Mouse (Mus musculus) intestine, embryonic 15.5 days (tissue): ENCODE measurements around the gene Ero1lb. TPM values are rescaled to one million over a fixed set of nuclear protein-coding genes. Genes with fewer than 3 reads are reported as not detected.

ENCODE experiments used
- ATAC-seq: fragments of 200-750 bp; cut with Nextera tagmentation; 2 replicates; pipeline ENCODE4 v1.8.0; 2017; ENCODE audit warnings: moderate TSS enrichment, moderate library complexity
- H3K27ac ChIP-seq: fragments of 300-500 bp; sonication (generic); 2 replicates; pipeline ENCODE4 v1.5.1; 2015; ENCODE audit warnings: mild to moderate bottlenecking, inconsistent platforms
- H3K27me3 ChIP-seq: fragments of 300-500 bp; sonication (generic); replicated peaks from 2 replicates; pipeline ENCODE4 v1.6.1; 2015; ENCODE audit warnings: inconsistent platforms
- H3K36me3 ChIP-seq: fragments of 300-500 bp; sonication (generic); 2 replicates; pipeline ENCODE4 v1.6.1; 2015; ENCODE audit warnings: inconsistent platforms
- H3K4me1 ChIP-seq: fragments of 300-500 bp; sonication (generic); replicated peaks from 2 replicates; pipeline ENCODE4 v1.6.1; 2015; ENCODE audit warnings: inconsistent platforms
- H3K4me2 ChIP-seq: fragments of 300-500 bp; sonication (generic); replicated peaks from 2 replicates; pipeline ENCODE4 v1.6.1; 2015; ENCODE audit warnings: mild to moderate bottlenecking, inconsistent platforms
- H3K4me3 ChIP-seq: fragments of 300-500 bp; sonication (generic); replicated peaks from 2 replicates; pipeline ENCODE4 v1.5.1; 2015; ENCODE audit warnings: inconsistent platforms
- H3K9ac ChIP-seq: fragments of 300-500 bp; sonication (generic); 2 replicates; pipeline ENCODE4 v1.6.1; 2015; ENCODE audit warnings: inconsistent platforms
- H3K9me3 ChIP-seq: fragments of 300-500 bp; sonication (generic); 2 replicates; pipeline ENCODE4 v1.6.1; 2016; ENCODE audit warnings: inconsistent platforms
- WGBS: fragments of 180-500 bp; shearing (Covaris S2); methylation state at CpG from one replicate; pipeline ENCODE4 v1.1.7; 2015; 5-methylcytosine and 5-hydroxymethylcytosine counted together
- polyA plus RNA-seq: library from polyadenylated mRNA; unstranded; fragments of >200 nt; fragmentation: Nextera tagmentation; extraction: Ambion mirVana; gene quantifications from 2 replicates; pipeline ENCODE4 v1.2.1, GENCODE M21; 2015

Gene Ero1lb
- polyA plus RNA-seq: 8.4 and 13.4 TPM in 2 replicates

GRCm38 (mm10) chr13:12565621-12566390, at the start of gene Ero1lb:
Ero1lb (plus strand) TSS chr13:12565874.
- Histone ChIP-seq H3K27ac (no peak within 1 kb of the TSS), H3K4me2 (peak within 1 kb of the TSS; percentile 91), H3K4me3 (peak within 1 kb of the TSS; percentile 79), H3K9ac (peak within 1 kb of the TSS; percentile 75), H3K36me3 (no peaks in the 10 kb centered on the region), H3K27me3 (no peaks in the 10 kb centered on the region), H3K9me3 (no peaks in the 10 kb centered on the region), H3K4me1 (0 out of 2 replicates have a peak, but pooled peaks cover 6% of the 10 kb centered on the region)
- under 1% methylated on average over 73 of the region's 73 CpGs for WGBS
- ATAC-seq: peak; percentile 99

- Histone ChIP-seq H3K36me3 (no peaks in the 10 kb centered on the region), H3K27ac (no peak overlapping the region), H3K9ac (0 out of 2 replicates have a peak overlapping the region, but pooled peaks have one; percentile 11), H3K27me3 (no peaks in the 10 kb centered on the region), H3K4me2 (peak overlapping the region; percentile 85), H3K4me3 (peak overlapping the region; percentile 46), H3K4me1 (no peaks in the 10 kb centered on the region), H3K9me3 (no peaks in the 10 kb centered on the region)
- WGBS: 4% methylated on average over 18 of the region's 18 CpGs
- ATAC-seq: peak; percentile 60
These were observed 46.3 kb upstream of the Ero1lb start for GRCm38 (mm10) chr13:12519371-12519770.

GRCm38 (mm10) chr13:12519955-12520584, 45.6 kb upstream of the Ero1lb start, which contains the start of gene Edaradd:
Edaradd (minus strand) TSS chr13:12520438.
- peak within 1 kb of the TSS; percentile 85 for H3K4me2 ChIP-seq
- no peaks in the 10 kb centered on the region for H3K36me3 ChIP-seq
- under 1% methylated on average over 35 of the region's 35 CpGs for WGBS
- H3K9ac ChIP-seq: peak within 1 kb of the TSS; percentile 48
- no peak within 1 kb of the TSS for H3K27ac ChIP-seq
- H3K9me3 ChIP-seq: no peaks in the 10 kb centered on the region
- H3K4me3 ChIP-seq: peak within 1 kb of the TSS; percentile 46
- no peaks in the 10 kb centered on the region for H3K27me3 ChIP-seq
- peak; percentile 89 for ATAC-seq
- H3K4me1 ChIP-seq: no peaks in the 10 kb centered on the region

- Histone ChIP-seq H3K36me3 (no peaks in the 10 kb centered on the region), H3K4me2 (no peak overlapping the region)
These were observed 43.3 kb upstream of the Ero1lb start for GRCm38 (mm10) chr13:12522346-12522745.

DNA sequence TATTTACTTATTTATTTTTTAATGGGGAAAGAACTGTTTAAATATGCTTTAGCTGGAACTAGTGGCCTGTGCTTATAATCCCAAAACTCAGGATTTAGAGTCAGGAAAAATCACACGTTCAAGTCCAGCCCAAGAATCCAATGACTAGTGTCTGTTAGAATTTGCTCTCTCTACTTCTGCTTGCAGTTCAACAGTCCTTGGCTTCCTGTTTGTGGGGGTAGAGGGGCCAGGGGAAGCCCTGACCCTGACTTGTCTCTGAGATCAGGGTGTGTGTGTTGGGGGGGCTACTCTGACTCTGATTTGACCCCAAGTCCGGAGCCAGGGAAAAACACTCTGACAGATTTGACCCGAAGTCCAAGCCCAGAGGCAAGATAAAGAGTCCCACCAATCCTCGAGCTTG, 40.0 kb upstream of the Ero1lb start:
- Histone ChIP-seq H3K9ac (no peak overlapping the region), H3K27me3 (no peaks in the 10 kb centered on the region), H3K36me3 (no peaks in the 10 kb centered on the region), H3K9me3 (no peaks in the 10 kb centered on the region), H3K4me2 (no peak overlapping the region), H3K4me3 (no peak overlapping the region), H3K4me1 (no peaks in the 10 kb centered on the region), H3K27ac (no peak overlapping the region)
- ATAC-seq: no peak
- 88% methylated on average over 4 of the region's 4 CpGs for WGBS

More at GRCm38 (mm10) chr13:12522346-12522745, 43.3 kb upstream of the Ero1lb start:
- H3K4me3 ChIP-seq: no peak overlapping the region
- ATAC-seq: no peak
- H3K9ac ChIP-seq: no peak overlapping the region
- H3K4me1 ChIP-seq: no peaks in the 10 kb centered on the region
- H3K27ac ChIP-seq: no peak overlapping the region
- H3K27me3 ChIP-seq: no peaks in the 10 kb centered on the region
- no peaks in the 10 kb centered on the region for H3K9me3 ChIP-seq

DNA sequence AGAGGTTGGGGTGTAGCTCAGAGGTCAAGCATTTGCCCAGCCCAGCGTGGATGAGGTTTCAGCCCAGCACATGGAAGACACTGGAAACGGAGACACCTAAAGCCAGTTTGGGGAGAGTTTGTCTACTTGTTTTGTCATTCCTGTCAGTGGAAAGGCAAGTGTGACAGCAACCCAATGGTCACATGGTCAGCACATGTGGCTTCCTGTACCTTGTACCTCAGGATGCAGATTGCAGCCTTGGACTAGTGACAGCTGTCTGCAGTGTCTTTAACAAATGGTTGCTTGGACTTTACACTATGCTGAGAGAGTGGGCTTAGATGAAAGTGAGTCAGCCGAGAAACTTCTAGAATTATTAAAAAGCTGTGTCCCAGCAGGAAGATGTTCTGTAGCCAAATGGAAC, 31.0 kb upstream of the Ero1lb start:
- H3K4me3 ChIP-seq: no peak overlapping the region
- WGBS: 71% methylated on average over 3 of the region's 3 CpGs
- H3K4me1 ChIP-seq: no peaks in the 10 kb centered on the region
- no peak overlapping the region for H3K27ac ChIP-seq
- H3K9me3 ChIP-seq: no peaks in the 10 kb centered on the region
- no peak for ATAC-seq
- no peaks in the 10 kb centered on the region for H3K36me3 ChIP-seq
- no peak overlapping the region for H3K9ac ChIP-seq
- H3K4me2 ChIP-seq: no peak overlapping the region
- no peaks in the 10 kb centered on the region for H3K27me3 ChIP-seq

DNA sequence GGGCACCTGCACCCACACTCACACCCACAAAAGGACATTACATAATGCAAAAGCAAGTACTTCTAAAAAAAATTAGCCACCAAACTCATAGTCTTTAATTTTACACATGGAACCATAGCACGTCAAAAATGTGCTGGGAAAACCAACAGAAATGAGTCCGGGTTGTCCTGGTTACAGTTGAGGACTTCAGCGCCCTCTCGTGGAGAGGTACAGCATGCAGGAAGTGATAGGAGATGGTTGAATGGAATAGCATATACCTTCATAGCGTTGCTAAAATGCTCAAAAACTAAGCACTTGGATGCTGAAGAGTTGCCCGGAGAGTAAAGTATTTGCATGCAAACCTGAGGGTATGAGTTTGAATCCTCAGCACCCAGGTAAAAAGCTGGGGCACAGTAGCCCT, 27.7 kb upstream of the Ero1lb start:
- no peak overlapping the region for H3K27ac ChIP-seq
- WGBS: 75% methylated on average over 6 of the region's 6 CpGs
- no peaks in the 10 kb centered on the region for H3K9me3 ChIP-seq
- H3K4me1 ChIP-seq: peaks cover 8% of the 10 kb centered on the region
- H3K4me2 ChIP-seq: no peak overlapping the region
- no peaks in the 10 kb centered on the region for H3K27me3 ChIP-seq
- H3K9ac ChIP-seq: no peak overlapping the region
- no peaks in the 10 kb centered on the region for H3K36me3 ChIP-seq
- H3K4me3 ChIP-seq: no peak overlapping the region
- no peak for ATAC-seq

GRCm38 (mm10) chr13:12539716-12540115, 26.0 kb upstream of the Ero1lb start:
- no peak overlapping the region for H3K4me3 ChIP-seq
- no peaks in the 10 kb centered on the region for H3K36me3 ChIP-seq
- H3K4me2 ChIP-seq: no peak overlapping the region
- no peak overlapping the region for H3K27ac ChIP-seq
- H3K9me3 ChIP-seq: no peaks in the 10 kb centered on the region
- H3K9ac ChIP-seq: no peak overlapping the region
- WGBS: 36% methylated on average over 11 of the region's 11 CpGs
- ATAC-seq: no peak
- H3K27me3 ChIP-seq: no peaks in the 10 kb centered on the region
- H3K4me1 ChIP-seq: peaks cover 8% of the 10 kb centered on the region

DNA sequence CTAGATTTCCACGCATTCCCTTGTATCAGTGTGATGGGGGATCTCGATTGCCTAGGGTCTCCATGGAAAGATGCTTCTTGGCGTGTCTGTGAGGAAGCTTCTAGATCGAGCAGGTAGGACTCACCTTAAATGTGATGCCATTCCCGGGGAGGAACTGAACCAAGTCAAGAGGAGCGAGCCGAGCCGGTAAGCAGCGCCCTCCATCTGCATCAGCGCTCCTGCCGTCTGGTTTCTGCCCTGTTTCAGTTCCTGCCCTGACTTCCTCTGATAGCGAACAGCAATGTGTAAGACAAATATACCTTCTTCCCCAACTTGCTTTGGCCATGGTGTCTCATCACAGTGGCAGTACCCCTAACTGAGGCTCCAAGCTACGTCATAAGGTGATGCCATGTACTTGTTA, 25.6 kb upstream of the Ero1lb start:
- H3K4me2 ChIP-seq: no peak overlapping the region
- peaks cover 10% of the 10 kb centered on the region for H3K4me1 ChIP-seq
- H3K27me3 ChIP-seq: no peaks in the 10 kb centered on the region
- H3K4me3 ChIP-seq: no peak overlapping the region
- H3K27ac ChIP-seq: no peak overlapping the region
- no peaks in the 10 kb centered on the region for H3K9me3 ChIP-seq
- H3K9ac ChIP-seq: no peak overlapping the region
- WGBS: 70% methylated on average over 13 of the region's 13 CpGs
- H3K36me3 ChIP-seq: no peaks in the 10 kb centered on the region
- ATAC-seq: no peak

DNA sequence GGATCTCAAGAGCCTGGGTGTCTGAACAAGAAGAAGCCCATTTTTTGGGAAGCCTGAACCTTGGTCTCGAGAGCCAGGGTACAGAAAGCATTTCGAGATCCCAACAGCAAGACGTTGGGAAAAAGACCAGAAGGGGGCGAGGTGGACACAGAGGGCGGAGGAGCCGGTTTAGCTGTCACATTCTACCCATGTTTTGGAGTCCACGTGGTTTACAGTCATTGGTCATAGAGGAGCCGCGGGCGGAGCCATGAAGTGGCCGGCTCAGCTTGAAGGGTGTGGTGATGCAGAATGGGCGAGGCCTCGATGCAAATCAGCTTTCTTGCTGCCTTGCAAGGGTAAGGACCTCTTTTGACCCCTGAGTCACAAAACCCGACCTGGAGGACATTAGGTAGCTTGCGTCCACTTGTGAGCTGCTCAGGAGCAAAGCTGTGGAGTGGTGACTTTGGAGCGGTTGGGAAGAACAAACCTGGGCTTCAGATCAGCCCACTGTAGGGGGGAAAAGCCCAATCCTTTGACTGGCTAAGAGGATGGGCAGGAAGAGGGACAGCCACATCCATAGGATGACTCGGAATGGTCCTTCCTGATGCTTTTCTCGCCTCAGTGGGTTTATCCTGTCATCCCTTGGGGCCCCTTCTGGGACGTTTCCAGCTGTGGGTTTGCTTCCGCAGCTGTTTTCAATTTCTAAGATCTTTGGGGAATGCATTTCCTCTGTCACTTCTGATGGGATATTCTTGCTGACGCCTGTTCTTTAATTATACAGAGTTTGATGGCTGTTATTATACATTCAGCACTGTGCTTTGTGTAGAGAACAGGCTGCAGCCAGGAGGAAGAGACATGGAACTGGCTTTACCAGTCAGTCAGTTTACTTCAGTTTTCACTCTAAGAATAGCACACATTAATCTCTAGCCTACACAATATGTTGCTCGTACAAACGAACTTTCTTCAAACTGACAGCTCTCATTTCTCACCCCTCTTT, 23.4 kb upstream of the Ero1lb start:
- Histone ChIP-seq H3K27me3 (no peaks in the 10 kb centered on the region), H3K4me2 (peak overlapping the region; percentile 54), H3K4me1 (peaks cover 10% of the 10 kb centered on the region), H3K9me3 (no peaks in the 10 kb centered on the region), H3K4me3 (no peak overlapping the region), H3K36me3 (no peaks in the 10 kb centered on the region), H3K9ac (no peak overlapping the region), H3K27ac (no peak overlapping the region)
- ATAC-seq: peak; percentile 79
- 5% methylated on average over 23 of the region's 23 CpGs for WGBS

- no peak overlapping the region for H3K4me2 ChIP-seq
- H3K9ac ChIP-seq: no peak overlapping the region
- no peak overlapping the region for H3K4me3 ChIP-seq
- peaks cover 10% of the 10 kb centered on the region for H3K4me1 ChIP-seq
- 63% methylated on average over 5 of the region's 5 CpGs for WGBS
- no peaks in the 10 kb centered on the region for H3K27me3 ChIP-seq
- H3K36me3 ChIP-seq: no peaks in the 10 kb centered on the region
- ATAC-seq: no peak
- no peak overlapping the region for H3K27ac ChIP-seq
- no peaks in the 10 kb centered on the region for H3K9me3 ChIP-seq
These were observed 22.4 kb upstream of the Ero1lb start for GRCm38 (mm10) chr13:12543246-12543645.
